Mouse (Mus musculus) activated CD4-positive, CD25-positive, alpha-beta regulatory T cell, adult 9 weeks (primary cell): ENCODE results near the gene Tubb3. TPM values are rescaled to one million over a fixed set of nuclear protein-coding genes. Genes with fewer than 3 reads are reported as not detected.

Experiments
- polyA plus RNA-seq: library from polyadenylated mRNA; unstranded; fragments of 100-300 nt; shearing (Covaris generic); gene quantifications from one replicate; pipeline ENCODE4 v1.2.1, GENCODE M21; 2017

Gene Tubb3
- 0.57 TPM for polyA plus RNA-seq

GRCm38 (mm10) chr8:123411246-123411645 is at the start of gene Tubb3:
Gene Tubb3 (plus strand): TSS chr8:123411424.

DNA sequence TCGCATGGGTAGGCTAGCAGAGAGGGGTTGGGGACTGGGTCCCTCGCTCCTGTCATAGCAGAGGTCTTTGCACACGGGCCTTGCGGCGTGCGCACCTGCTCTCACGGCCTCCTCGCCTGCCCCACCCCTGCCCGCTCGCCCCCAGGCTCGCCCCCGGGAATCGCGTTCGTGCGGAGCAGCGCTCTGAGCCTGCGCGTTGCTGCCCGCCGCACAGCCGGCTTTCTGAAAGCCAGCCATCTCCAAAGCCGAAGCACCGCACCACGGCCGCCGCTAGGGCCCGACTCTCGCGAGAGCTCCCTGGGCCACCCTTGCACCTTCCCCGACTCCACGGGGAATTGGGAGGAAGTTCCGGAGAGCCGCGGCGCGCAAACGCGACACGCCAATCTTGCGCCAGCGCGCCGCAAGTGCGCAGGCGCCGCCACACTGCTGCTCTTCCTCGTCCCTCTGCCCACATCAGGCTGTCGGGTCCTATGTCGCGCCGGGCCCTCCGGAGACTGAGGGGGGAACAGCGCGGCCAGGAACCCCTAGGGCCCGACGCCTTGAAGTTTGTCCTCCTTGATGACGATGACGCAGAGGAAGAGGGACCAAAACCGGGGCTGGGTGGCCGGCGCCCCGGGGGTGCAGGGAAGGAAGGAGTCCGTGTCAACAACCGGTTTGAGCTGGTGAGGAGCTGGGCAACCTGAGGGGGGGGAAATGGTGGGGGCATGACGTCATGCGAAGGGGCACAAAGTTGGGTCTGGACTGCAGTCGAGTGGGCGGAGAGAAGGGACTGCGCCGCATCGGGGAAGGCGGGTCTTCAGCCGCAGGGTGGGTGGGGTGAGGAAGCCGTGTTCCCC is 37.6 kb upstream of the Tubb3 start, which contains the start of gene Tcf25:
TSS of gene Tcf25 (plus strand) at position 351 of the 836 bp plus-strand sequence.

GRCm38 (mm10) chr8:123406786-123407185 is 4.4 kb upstream of the Tubb3 start, which contains the start of gene Mc1r:
Gene Mc1r (plus strand): TSS chr8:123407107.

GRCm38 (mm10) chr8:123423441-123423840 is 12.2 kb downstream of the Tubb3 start, which contains the start of gene Def8:
Gene Def8 (plus strand): TSS chr8:123423527.

Other genes starting within 250 kb of the Tubb3 start
- gene Dpep1, start 225.2 kb upstream of the Tubb3 start, polyA plus RNA-seq = not detected
- 227 TPM for gene Chmp1a, start 198.7 kb upstream of the Tubb3 start, polyA plus RNA-seq
- gene Spata33, start 198.6 kb upstream of the Tubb3 start, polyA plus RNA-seq = not detected
- gene Cdk10, start 186.6 kb upstream of the Tubb3 start, polyA plus RNA-seq = 26.8 TPM
- 9.1 TPM for gene Spata2l, start 175.2 kb upstream of the Tubb3 start, polyA plus RNA-seq
- gene Zfp276, start 157.2 kb upstream of the Tubb3 start, polyA plus RNA-seq = 23.2 TPM
- 19.5 TPM for gene Vps9d1, start 157.1 kb upstream of the Tubb3 start, polyA plus RNA-seq
- gene Fanca, start 92.8 kb upstream of the Tubb3 start, polyA plus RNA-seq = 13.2 TPM
- gene Spire2, start 78.7 kb upstream of the Tubb3 start, polyA plus RNA-seq = not detected
- 310 TPM for gene Tcf25, start 37.7 kb upstream of the Tubb3 start, polyA plus RNA-seq
- 0.10 TPM for gene Mc1r, start 4.3 kb upstream of the Tubb3 start, polyA plus RNA-seq
- 15.6 TPM for gene Def8, start 12.1 kb downstream of the Tubb3 start, polyA plus RNA-seq
- gene Afg3l1, start 66.5 kb downstream of the Tubb3 start, polyA plus RNA-seq = 71.5 TPM
- gene Dbndd1, start 104.0 kb downstream of the Tubb3 start, polyA plus RNA-seq = 0.64 TPM
- 11.0 TPM for gene Gas8, start 107.4 kb downstream of the Tubb3 start, polyA plus RNA-seq
- gene Rhou, start 242.5 kb downstream of the Tubb3 start, polyA plus RNA-seq = not detected